Mouse (Mus musculus): ENCODE results near the gene Mars. TPM values are rescaled to one million over a fixed set of nuclear protein-coding genes. Genes with fewer than 3 reads are reported as not detected.

Gene Mars
- 10 to 100 TPM; 53.3 to 57.9 TPM for total RNA-seq (2021)
- long read RNA-seq, experiment 1, transcript Mars-201 (21 exons, 2,939 nt) = minor isoform, 9 of 87 reads
- long read RNA-seq, experiment 1, transcript Mars-205 (20 exons, 3,065 nt) = minor isoform, 21 of 87 reads
- long read RNA-seq, experiment 1, transcript Mars-206 (22 exons, 2,962 nt) = major isoform, 41 of 87 reads
- long read RNA-seq, experiment 1, partial matches to known transcripts = 5 of 87 reads
- long read RNA-seq, experiment 1, other reads (novel, unspliced or antisense) = 11 of 87 reads
- long read RNA-seq, experiment 2, transcript Mars-206 (22 exons, 2,962 nt) = major isoform, 25 of 56 reads
- long read RNA-seq, experiment 2, transcript Mars-201 (21 exons, 2,939 nt) = minor isoform, 8 of 56 reads
- long read RNA-seq, experiment 2, transcript Mars-205 (20 exons, 3,065 nt) = minor isoform, 10 of 56 reads
- long read RNA-seq, experiment 2, partial matches to known transcripts = 8 of 56 reads
- long read RNA-seq, experiment 2, other reads (novel, unspliced or antisense) = 5 of 56 reads

GRCm38 (mm10) chr10:127311476-127312355 lies at the start of gene Mars:
Mars (minus strand) TSS chr10:127311786.
- DNase-seq (ENCODE audit: low spot score in 2 of 2) = peak; percentile 94 to 95

- no peak for DNase-seq (ENCODE audit: low spot score in 2 of 2)
These were observed 49.1 kb upstream of the Mars start for GRCm38 (mm10) chr10:127360714-127361113.

- no peak for DNase-seq (ENCODE audit: low spot score in 2 of 2)
These were observed 43.8 kb upstream of the Mars start for GRCm38 (mm10) chr10:127355336-127355735.

- peak; percentile 69 to 85 for DNase-seq (ENCODE audit: low spot score in 2 of 2)
These were observed 42.6 kb upstream of the Mars start, which contains the start of gene Inhbe for GRCm38 (mm10) chr10:127353909-127354895. Inhbe (minus strand) TSS chr10:127354411.

- no peak for DNase-seq (ENCODE audit: low spot score in 2 of 2)
These were observed 41.2 kb upstream of the Mars start for GRCm38 (mm10) chr10:127352766-127353165.

GRCm38 (mm10) chr10:127352187-127352586 lies 40.6 kb upstream of the Mars start:
- DNase-seq (ENCODE audit: low spot score in 2 of 2) = no peak

GRCm38 (mm10) chr10:127351719-127352118 lies 40.1 kb upstream of the Mars start:
- no peak for DNase-seq (ENCODE audit: low spot score in 2 of 2)

GRCm38 (mm10) chr10:127351285-127351595 lies 39.7 kb upstream of the Mars start:
- DNase-seq (ENCODE audit: low spot score in 2 of 2) = no peak

GRCm38 (mm10) chr10:127350594-127351284 lies 39.2 kb upstream of the Mars start:
- DNase-seq (ENCODE audit: low spot score in 2 of 2) = peak; percentile 79 to 82

- peak in 1 of 2 experiments; percentile 53 for DNase-seq (ENCODE audit: low spot score in 2 of 2)
These were observed 38.2 kb upstream of the Mars start for GRCm38 (mm10) chr10:127349810-127350209.

GRCm38 (mm10) chr10:127348957-127349356 lies 37.4 kb upstream of the Mars start:
- DNase-seq (ENCODE audit: low spot score in 2 of 2) = no peak

GRCm38 (mm10) chr10:127346173-127346572 lies 34.6 kb upstream of the Mars start:
- no peak for DNase-seq (ENCODE audit: low spot score in 2 of 2)

GRCm38 (mm10) chr10:127343029-127343428 lies 31.4 kb upstream of the Mars start:
- DNase-seq (ENCODE audit: low spot score in 2 of 2) = no peak

- peak; percentile 82 for DNase-seq (ENCODE audit: low spot score in 2 of 2)
These were observed 30.5 kb upstream of the Mars start, which contains the start of gene Gli1 for GRCm38 (mm10) chr10:127341891-127342639. Gli1 (minus strand) TSS chr10:127341974.

GRCm38 (mm10) chr10:127341360-127341690 lies 29.7 kb upstream of the Mars start:
- DNase-seq (ENCODE audit: low spot score in 2 of 2) = no peak

GRCm38 (mm10) chr10:127340577-127341359 lies 29.2 kb upstream of the Mars start:
- no peak for DNase-seq (ENCODE audit: low spot score in 2 of 2)

GRCm38 (mm10) chr10:127339683-127340576 lies 28.3 kb upstream of the Mars start:
- DNase-seq (ENCODE audit: low spot score in 2 of 2) = no peak
